Mouse (Mus musculus): ENCODE data around the gene Hoxa4.

DNA sequence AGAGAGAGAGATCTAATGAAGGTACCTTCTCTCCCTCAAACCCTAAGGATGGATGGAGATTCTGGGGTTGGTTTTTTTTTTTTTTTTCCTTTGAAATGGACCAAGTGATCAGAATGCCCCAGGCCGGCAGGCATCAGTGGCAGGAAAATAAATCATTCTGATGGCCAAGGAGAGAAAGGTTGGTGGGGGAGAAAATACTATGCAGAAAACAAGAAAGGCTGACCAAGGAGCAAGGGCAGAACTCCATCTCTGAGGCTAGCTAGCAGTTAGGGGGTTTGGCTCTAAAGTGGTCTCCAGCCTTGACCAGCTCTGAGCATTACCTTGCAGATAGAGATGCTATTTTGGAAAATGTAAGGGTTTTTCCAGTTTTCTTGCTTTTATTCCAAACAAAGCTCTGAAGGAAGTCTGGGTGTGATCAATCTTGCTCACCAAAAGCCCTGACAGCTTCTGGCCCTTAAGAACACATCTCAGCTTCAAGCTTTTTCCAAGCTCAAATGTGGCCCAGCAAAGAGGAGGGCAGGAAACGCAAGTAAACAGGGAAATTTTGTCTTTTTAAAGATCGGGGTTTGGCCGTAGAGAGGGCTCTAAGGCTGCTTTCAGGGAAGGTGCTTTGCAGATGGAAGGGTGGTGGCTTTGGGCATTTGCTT is 25.0 kb downstream of the Hoxa4 start:
- no peak for TF ChIP-seq CTCF (conservative IDR thresholded peaks at IDR 0.05 in 1 of 2, IDR thresholded peaks at IDR 0.05 in 1 of 2; ENCODE audit: low read depth in 2 of 2, low read length in 2 of 2)
- no peak for TF ChIP-seq MAZ (IDR thresholded peaks at IDR 0.05; ENCODE audit: low read depth, low read length)
- TF ChIP-seq E2F4 (IDR thresholded peaks at IDR 0.05; ENCODE audit: insufficient replicate concordance, low read depth, low read length): no peak
- no peak for TF ChIP-seq UBTF (IDR thresholded peaks at IDR 0.05; ENCODE audit: low read depth, low read length)
- no peak for TF ChIP-seq RCOR1 (conservative IDR thresholded peaks at IDR 0.05; ENCODE audit: low read depth, low read length)

All from CH12.LX (cell line).